Mouse (Mus musculus) limb, embryonic 15.5 days (tissue): Measurements from ENCODE around the gene P2rx4. TPM values are rescaled to one million over a fixed set of nuclear protein-coding genes. Genes with fewer than 3 reads are reported as not detected.
"Not testable (repeated sequence)": the region's sequence is repeated elsewhere in the genome, so short reads cannot be mapped to it uniquely, and the experiment has no call there.

Experiments used
- ATAC-seq: fragments of 200-750 bp; cut with Nextera tagmentation; 2 replicates; pipeline ENCODE4 v1.8.0; 2017; ENCODE audit warnings: low read depth, moderate TSS enrichment; ENCODE audit not compliant: insufficient number of reproducible peaks, low FRiP score, low TSS enrichment
- H3K27ac ChIP-seq: fragments of 300-500 bp; sonication (generic); 2 replicates; pipeline ENCODE4 v1.5.1; 2015; ENCODE audit warnings: moderate library complexity, mild to moderate bottlenecking, inconsistent platforms
- H3K27me3 ChIP-seq: fragments of 300-500 bp; sonication (generic); 2 replicates; pipeline ENCODE4 v1.6.1; 2015; ENCODE audit warnings: inconsistent platforms
- H3K36me3 ChIP-seq: fragments of 300-500 bp; sonication (generic); 2 replicates; pipeline ENCODE4 v1.6.1; 2015; ENCODE audit warnings: inconsistent platforms
- H3K4me1 ChIP-seq: fragments of 300-500 bp; sonication (generic); 2 replicates; pipeline ENCODE4 v1.6.1; 2015; ENCODE audit warnings: inconsistent platforms
- H3K4me2 ChIP-seq: fragments of 300-500 bp; sonication (generic); 2 replicates; pipeline ENCODE4 v1.6.1; 2015; ENCODE audit warnings: mild to moderate bottlenecking, inconsistent platforms
- H3K4me3 ChIP-seq: fragments of 300-500 bp; sonication (generic); 2 replicates; pipeline ENCODE4 v1.5.1; 2015; ENCODE audit warnings: mild to moderate bottlenecking, inconsistent platforms
- H3K9ac ChIP-seq: fragments of 300-500 bp; sonication (generic); 2 replicates; pipeline ENCODE4 v1.6.1; 2015; ENCODE audit warnings: inconsistent platforms
- H3K9me3 ChIP-seq: fragments of 300-500 bp; sonication (generic); 2 replicates; pipeline ENCODE4 v1.6.1; 2016; ENCODE audit warnings: inconsistent platforms
- WGBS: fragments of 180-500 bp; shearing (Covaris S2); methylation state at CpG from one replicate; pipeline ENCODE4 v1.1.7; 2015; 5-methylcytosine and 5-hydroxymethylcytosine counted together
- polyA plus RNA-seq: library from polyadenylated mRNA; unstranded; fragments of >200 nt; fragmentation: Nextera tagmentation; extraction: Ambion mirVana; gene quantifications from 2 replicates; pipeline ENCODE4 v1.2.1, GENCODE M21; 2015

P2rx4 gene
- polyA plus RNA-seq, result 23.1 and 27.8 TPM in 2 replicates

DNA sequence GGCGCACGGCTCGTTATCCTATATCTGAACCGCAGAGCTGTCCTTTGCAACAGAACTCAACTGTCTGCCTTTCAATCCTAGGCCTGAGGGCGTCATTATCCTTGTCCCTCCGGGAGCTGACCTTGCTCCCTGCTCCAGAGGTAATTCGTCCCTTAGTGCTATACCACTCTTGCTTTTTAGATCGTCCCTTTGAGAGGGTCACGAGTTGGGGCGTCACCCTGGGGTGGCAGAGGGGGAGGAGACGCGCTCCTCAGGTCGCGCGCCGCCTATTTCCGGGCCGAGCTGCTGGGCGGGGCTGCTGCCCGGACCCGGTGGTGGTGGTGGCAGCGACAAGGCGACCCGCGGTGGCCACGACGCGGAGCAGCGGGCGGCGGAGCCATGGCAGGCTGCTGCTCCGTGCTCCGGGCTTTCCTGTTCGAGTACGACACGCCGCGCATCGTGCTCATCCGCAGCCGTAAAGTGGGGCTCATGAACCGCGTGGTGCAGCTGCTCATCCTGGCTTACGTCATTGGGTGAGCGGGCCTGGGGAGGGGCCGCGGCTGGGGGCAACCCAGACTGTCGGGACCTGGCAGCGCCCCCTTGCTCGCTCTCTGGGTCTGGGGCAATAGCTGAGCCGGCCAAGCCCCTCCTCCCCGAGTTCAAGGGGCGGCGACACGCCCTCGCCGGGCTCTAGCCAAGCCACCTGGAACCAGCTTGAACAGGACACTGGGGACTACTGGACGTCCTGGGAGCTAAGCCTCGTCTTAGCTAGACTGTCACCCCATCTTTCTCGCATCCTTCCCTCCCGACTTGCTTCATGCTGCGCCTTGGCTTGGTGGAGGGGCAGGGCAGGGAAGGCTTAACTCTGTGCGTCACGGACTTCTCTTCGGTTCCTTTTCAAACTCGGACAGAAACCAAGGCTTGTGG, at the start of gene P2rx4:
Gene P2rx4 (plus strand): TSS at position 269 of the 906 bp plus-strand sequence.
- peak within 1 kb of the TSS; percentile 85 for H3K27ac ChIP-seq
- peaks cover 14% of the 10 kb centered on the region for H3K4me1 ChIP-seq
- ATAC-seq, result peak; percentile 84
- WGBS, result under 1% methylated on average over 65 of the region's 66 CpGs
- H3K36me3 ChIP-seq, result no peaks in the 10 kb centered on the region
- no peaks in the 10 kb centered on the region for H3K9me3 ChIP-seq
- peak within 1 kb of the TSS; percentile 41 for H3K9ac ChIP-seq
- H3K27me3 ChIP-seq, result no peaks in the 10 kb centered on the region
- H3K4me2 ChIP-seq, result peak within 1 kb of the TSS; percentile 76
- H3K4me3 ChIP-seq, result peak within 1 kb of the TSS; percentile 67

DNA sequence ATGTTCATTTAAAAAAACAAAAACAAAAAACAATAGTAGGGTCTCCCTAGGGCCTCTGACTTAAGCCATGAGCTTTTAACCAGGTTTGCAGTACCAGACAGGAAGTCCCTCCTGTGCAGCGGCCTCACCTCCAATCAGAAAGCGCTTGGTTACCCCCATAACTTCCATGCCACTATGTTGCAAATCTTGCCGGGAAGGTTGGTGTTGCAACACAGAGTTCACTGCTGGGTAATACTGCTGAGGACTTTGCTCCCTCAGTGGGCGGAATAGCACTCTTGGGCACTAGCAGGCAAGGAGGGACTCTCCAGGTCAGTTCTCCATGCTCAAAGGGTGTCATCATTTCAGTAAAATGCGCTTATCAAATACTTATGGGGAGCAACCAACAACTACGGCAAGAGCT, 44.8 kb upstream of the P2rx4 start:
- no peak overlapping the region for H3K27ac ChIP-seq
- ATAC-seq, result no peak
- no peaks in the 10 kb centered on the region for H3K36me3 ChIP-seq
- H3K9me3 ChIP-seq, result no peaks in the 10 kb centered on the region
- H3K9ac ChIP-seq, result no peak overlapping the region
- no peak overlapping the region for H3K4me2 ChIP-seq
- 94% methylated on average over 6 of the region's 6 CpGs for WGBS
- H3K4me3 ChIP-seq, result no peak overlapping the region
- H3K27me3 ChIP-seq, result no peaks in the 10 kb centered on the region
- H3K4me1 ChIP-seq, result no peaks in the 10 kb centered on the region

DNA sequence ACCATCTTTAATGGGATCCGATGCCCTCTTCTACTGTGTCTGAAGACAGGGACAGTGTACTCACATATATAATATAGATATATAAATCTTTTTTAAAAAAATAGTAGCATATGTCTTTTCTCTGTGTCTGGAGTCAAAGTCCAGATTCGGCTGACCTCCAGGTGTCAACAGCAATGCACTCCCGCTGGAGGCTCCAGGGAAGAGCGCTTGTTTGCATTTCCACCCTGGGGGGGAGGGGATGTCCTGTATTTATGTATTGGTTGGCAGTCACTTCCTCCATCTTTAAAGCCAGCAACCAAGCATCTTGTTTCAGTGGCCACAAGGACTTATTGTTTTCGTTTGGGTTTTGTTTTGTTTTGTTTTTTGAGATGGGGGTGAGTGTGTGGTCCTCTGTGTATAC, 42.3 kb upstream of the P2rx4 start:
- Histone ChIP-seq H3K9me3 (no peaks in the 10 kb centered on the region), H3K9ac (no peak overlapping the region), H3K27me3 (no peaks in the 10 kb centered on the region), H3K4me3 (no peak overlapping the region), H3K4me2 (no peak overlapping the region), H3K27ac (no peak overlapping the region), H3K4me1 (no peaks in the 10 kb centered on the region), H3K36me3 (no peaks in the 10 kb centered on the region)
- 70% methylated on average over 5 of the region's 5 CpGs for WGBS
- ATAC-seq, result no peak

DNA sequence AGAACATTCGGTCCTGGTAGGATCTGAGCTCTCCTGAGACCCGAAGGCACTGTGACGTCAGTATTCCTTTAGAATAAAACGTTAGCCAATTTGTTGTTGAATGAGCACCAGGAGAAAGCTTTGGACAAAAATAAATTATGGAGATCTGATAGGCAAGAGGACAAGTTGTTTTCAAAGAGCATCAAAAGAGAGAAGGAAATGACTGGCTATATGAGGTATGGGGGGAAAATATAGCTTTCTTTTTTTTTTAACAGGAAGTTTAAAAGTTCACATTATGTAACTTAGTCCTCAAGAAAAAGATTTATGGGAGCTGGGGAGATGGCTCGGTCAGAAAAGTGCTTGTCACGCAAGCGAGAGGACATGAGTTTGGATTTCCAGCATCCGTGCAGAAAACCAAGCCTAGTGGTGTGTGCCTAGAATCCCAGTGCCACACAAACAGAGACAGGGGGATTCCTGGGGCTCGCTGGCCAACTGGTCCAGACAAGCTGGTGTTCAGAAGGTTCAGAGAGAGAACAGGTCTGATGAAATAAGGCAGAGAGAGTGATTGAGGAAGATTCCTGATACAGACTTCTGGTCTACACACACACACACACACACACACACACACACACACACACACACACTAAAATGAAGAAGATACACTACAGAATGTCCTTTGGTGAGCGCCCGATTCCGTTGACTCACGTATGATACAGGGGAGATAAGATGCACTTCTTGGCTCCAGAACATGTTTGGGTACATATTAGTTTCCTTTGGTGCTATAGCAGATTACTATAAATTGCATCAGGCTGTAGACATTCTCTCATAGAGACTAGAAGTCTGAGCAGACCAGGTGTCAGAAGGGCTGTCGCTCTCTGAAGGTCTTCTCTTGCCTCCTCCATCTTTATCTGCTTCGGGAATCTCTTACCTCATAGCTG, 38.1 kb upstream of the P2rx4 start:
- 73% methylated on average over 15 of the region's 15 CpGs for WGBS
- Histone ChIP-seq H3K27ac (no peak overlapping the region), H3K4me2 (no peak overlapping the region), H3K9me3 (no peaks in the 10 kb centered on the region), H3K4me3 (no peak overlapping the region), H3K9ac (no peak overlapping the region), H3K27me3 (no peaks in the 10 kb centered on the region), H3K36me3 (no peaks in the 10 kb centered on the region), H3K4me1 (no peaks in the 10 kb centered on the region)
- no peak for ATAC-seq

DNA sequence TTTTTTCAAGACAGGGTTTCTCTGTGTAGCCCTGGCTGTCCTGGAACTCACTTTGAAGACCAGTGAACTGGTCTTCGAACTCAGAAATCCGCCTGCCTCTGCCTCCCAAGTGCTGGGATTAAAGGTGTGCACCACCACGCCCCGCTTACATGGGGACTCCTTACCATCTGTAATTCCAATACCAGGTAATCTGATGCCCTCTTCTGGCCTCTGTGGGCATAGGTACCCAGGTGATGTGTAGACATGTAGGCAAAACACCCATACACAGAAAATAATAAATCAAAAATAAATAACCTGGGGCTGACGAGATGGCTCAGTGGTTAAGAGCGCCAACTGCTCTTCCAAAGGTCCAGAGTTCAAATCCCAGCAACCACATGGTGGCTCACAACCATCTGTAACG, 35.7 kb upstream of the P2rx4 start:
- 76% methylated on average over 7 of the region's 7 CpGs for WGBS
- H3K9me3 ChIP-seq, ATAC-seq: not testable (repeated sequence)

DNA sequence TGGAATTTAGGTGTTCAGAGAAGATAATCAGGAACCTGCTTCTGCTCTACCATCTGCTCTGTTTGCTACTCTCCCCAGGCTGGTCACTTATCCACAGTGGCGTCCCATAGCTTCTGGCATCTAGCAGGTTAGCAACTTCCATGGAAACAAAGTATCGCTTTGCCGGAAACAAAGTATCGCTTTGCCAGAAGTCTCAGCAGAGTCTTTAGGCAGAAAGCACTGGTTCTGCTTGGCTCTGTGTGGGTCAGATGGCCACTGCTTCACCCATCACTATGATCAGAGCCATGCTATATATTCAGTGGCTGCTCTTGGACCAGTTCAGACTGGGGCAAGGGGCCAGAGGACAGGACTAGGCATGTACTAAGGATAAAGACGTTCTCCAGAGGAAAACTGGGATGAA, 35.0 kb upstream of the P2rx4 start:
- ATAC-seq, result no peak
- no peak overlapping the region for H3K27ac ChIP-seq
- WGBS, result 82% methylated on average over 5 of the region's 5 CpGs

More for the DNA sequence above, 35.7 kb upstream of the P2rx4 start:
- not testable (repeated sequence) for H3K27ac ChIP-seq, H3K4me3 ChIP-seq, H3K4me1 ChIP-seq, H3K4me2 ChIP-seq, H3K9ac ChIP-seq, H3K27me3 ChIP-seq, H3K36me3 ChIP-seq

DNA sequence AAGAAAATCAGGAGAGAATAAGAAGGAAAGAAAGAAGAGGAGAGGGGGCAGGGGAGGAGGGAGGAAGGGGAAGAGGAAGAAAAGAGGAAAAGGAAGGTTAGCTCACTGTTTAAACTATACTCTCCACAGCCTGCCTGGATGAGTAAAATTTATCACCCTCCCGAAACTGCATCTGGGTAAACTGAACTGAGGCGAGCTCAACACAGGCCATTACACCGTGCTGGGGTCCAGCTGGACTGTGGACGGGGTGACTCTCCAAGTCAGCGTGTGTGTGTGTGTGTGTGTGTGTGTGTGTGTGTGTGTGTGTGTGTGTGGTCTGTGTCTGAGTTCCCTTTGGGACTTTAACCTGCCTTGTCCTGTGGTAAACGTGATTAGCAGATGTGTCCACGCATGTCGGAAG, 31.3 kb upstream of the P2rx4 start:
- Histone ChIP-seq H3K4me2 (no peak overlapping the region), H3K27me3 (no peaks in the 10 kb centered on the region), H3K27ac (no peak overlapping the region), H3K9ac (no peak overlapping the region), H3K4me1 (no peaks in the 10 kb centered on the region), H3K9me3 (no peaks in the 10 kb centered on the region), H3K36me3 (no peaks in the 10 kb centered on the region), H3K4me3 (no peak overlapping the region)
- ATAC-seq, result no peak
- 65% methylated on average over 8 of the region's 8 CpGs for WGBS

More for the DNA sequence above, 35.0 kb upstream of the P2rx4 start:
- no peaks in the 10 kb centered on the region for H3K9me3 ChIP-seq
- no peaks in the 10 kb centered on the region for H3K36me3 ChIP-seq
- H3K4me2 ChIP-seq, result no peak overlapping the region
- H3K9ac ChIP-seq, result no peak overlapping the region
- H3K4me1 ChIP-seq, result no peaks in the 10 kb centered on the region
- H3K4me3 ChIP-seq, result no peak overlapping the region
- H3K27me3 ChIP-seq, result no peaks in the 10 kb centered on the region

DNA sequence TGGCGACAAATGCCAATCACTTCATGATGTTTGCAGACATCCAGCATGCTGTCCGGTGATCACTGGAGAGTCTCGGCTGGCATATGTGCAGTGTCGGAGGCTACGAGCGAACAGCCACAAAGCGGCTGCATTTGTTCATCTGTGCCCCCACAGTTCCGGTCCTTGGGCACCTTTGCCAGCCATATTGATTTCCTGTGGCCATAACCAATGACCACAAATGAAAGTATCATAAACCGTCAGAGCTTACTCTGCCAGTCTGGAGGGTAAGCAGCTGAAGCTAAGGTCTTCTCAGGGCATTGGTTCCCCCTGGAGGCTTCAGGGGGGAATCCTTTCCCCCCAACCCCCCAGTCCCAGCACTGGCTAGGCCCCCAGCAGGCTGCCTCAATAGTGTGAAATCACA, 29.4 kb upstream of the P2rx4 start:
- WGBS, result 81% methylated on average over 9 of the region's 9 CpGs

DNA sequence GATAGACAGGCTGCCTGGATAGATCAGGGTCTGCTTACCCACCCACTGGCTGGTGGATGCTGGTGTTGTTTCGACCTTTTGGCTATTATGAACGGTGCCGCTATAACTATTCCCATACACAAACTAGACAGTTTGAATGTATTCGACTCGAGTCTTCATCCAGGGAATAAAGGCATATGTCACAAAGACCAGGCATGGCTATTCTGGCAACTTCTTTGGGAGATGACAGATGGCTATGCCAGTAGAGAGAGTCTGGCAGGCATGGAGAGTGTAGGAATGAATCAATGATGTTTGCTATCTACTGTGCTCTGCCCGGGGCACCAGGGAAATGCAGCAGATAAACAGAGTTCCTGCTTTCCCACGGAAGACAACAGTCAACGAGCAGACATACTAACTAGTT, 27.5 kb upstream of the P2rx4 start:
- H3K27me3 ChIP-seq, result no peaks in the 10 kb centered on the region
- no peak overlapping the region for H3K4me3 ChIP-seq
- H3K9me3 ChIP-seq, result no peaks in the 10 kb centered on the region
- H3K4me2 ChIP-seq, result no peak overlapping the region
- no peak overlapping the region for H3K27ac ChIP-seq
- WGBS, result 85% methylated on average over 8 of the region's 8 CpGs
- H3K36me3 ChIP-seq, result no peaks in the 10 kb centered on the region
- ATAC-seq, result no peak
- no peak overlapping the region for H3K9ac ChIP-seq
- H3K4me1 ChIP-seq, result no peaks in the 10 kb centered on the region

More for the DNA sequence above, 29.4 kb upstream of the P2rx4 start:
- no peak overlapping the region for H3K4me2 ChIP-seq
- H3K27ac ChIP-seq, result no peak overlapping the region
- ATAC-seq, result no peak
- no peaks in the 10 kb centered on the region for H3K9me3 ChIP-seq
- no peaks in the 10 kb centered on the region for H3K27me3 ChIP-seq
- H3K4me3 ChIP-seq, result no peak overlapping the region
- H3K4me1 ChIP-seq, result no peaks in the 10 kb centered on the region
- no peaks in the 10 kb centered on the region for H3K36me3 ChIP-seq
- no peak overlapping the region for H3K9ac ChIP-seq

DNA sequence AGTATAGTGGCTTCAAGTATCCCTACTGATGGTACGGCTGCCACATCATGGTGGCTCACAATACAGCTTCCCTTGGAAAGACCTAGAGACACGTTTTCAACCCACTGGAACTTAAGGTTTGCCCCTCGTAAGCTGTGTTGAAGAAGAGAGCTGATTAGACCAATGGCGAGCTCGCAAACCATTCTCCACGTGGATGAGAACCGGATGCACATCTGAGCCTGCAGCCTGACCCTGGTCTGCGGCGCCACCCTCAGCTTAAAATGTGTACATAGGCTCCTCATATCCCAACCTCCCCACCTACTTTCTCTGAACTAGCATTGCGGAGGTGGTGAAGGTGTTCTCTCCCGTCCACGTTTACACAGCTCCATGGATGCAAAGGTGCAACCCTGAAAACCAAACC, 26.1 kb upstream of the P2rx4 start:
- no peak overlapping the region for H3K9ac ChIP-seq
- 80% methylated on average over 12 of the region's 12 CpGs for whole genome bisulfite sequencing

DNA sequence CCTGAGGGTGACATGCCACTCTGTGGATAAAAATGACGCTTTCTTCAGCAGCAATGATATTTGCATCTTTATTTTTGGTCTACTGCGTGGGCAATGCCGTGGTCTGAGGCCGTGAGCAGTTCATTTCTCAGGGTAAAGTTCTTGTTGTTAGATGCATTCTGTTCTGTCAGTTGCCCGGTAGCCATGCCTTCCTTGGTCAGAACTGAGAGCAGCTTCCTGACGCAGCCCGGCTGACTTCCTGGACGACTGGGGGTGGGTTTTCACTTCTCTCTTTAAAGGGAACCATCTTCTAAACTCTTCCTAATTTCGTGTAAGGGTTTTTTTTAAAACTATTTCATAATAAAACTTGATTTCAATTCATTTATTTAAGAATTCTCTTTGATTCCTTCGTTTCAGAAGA, 23.4 kb upstream of the P2rx4 start:
- Histone ChIP-seq H3K27ac (no peak overlapping the region), H3K36me3 (no peaks in the 10 kb centered on the region), H3K4me3 (no peak overlapping the region), H3K9me3 (no peaks in the 10 kb centered on the region), H3K4me1 (no peaks in the 10 kb centered on the region), H3K9ac (no peak overlapping the region), H3K27me3 (no peaks in the 10 kb centered on the region), H3K4me2 (no peak overlapping the region)
- WGBS, result 75% methylated on average over 10 of the region's 10 CpGs
- no peak for ATAC-seq

More for the DNA sequence above, 26.1 kb upstream of the P2rx4 start:
- H3K27me3 ChIP-seq, result no peaks in the 10 kb centered on the region
- no peaks in the 10 kb centered on the region for H3K36me3 ChIP-seq
- no peak overlapping the region for H3K4me3 ChIP-seq
- no peaks in the 10 kb centered on the region for H3K4me1 ChIP-seq
- no peak overlapping the region for H3K27ac ChIP-seq
- H3K4me2 ChIP-seq, result no peak overlapping the region
- no peaks in the 10 kb centered on the region for H3K9me3 ChIP-seq
- ATAC-seq, result no peak

DNA sequence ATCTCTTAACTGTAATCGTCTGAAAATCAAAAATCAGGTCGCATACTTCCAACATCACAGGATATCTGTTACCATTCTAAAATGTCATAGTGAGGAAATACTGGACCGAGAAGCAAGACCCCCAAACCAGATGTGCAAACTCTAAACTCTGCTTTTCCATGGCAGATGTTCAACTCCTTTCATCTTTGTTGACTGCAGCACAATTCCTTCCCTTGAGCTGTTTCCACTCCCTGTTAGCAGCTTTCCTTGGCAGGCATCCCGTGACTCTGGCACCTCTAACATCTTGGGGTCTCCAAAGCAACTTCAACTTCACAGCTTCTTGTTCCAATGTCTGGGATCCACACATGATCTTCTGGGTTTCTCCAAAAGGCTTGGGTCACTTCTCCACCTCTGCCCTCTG, 20.0 kb upstream of the P2rx4 start:
- H3K9me3 ChIP-seq, result no peaks in the 10 kb centered on the region
- no peak overlapping the region for H3K4me2 ChIP-seq
- no peak overlapping the region for H3K4me3 ChIP-seq
- H3K4me1 ChIP-seq, result no peaks in the 10 kb centered on the region
- peak overlapping the region; percentile 65 for H3K27ac ChIP-seq
- ATAC-seq, result no peak
- 52% methylated on average over 4 of the region's 4 CpGs for WGBS
- H3K9ac ChIP-seq, result no peak overlapping the region
- no peaks in the 10 kb centered on the region for H3K27me3 ChIP-seq
- H3K36me3 ChIP-seq, result no peaks in the 10 kb centered on the region
